Mouse (Mus musculus): Measurements from ENCODE around the gene Ing2. TPM values are rescaled to one million over a fixed set of nuclear protein-coding genes. Genes with fewer than 3 reads are reported as not detected.
A peak's percentile ranks its signal among the peaks of the same experiment; 100 is the strongest.

Ing2 gene
- total and polyA plus RNA-seq, 3 experiments, result 2.6 to 4.9 (median 3.8) TPM

GRCm38 (mm10) chr8:47674140-47674776 lies 1.1 kb downstream of the Ing2 start:
- Histone ChIP-seq H3K27ac (peak overlapping the region; percentile 96), H3K36me3 (ENCODE audit: control insufficient read depth, insufficient read depth, low read length) (no peaks in the 10 kb centered on the region), H3K4me3 (peak overlapping the region; percentile 99), H3K27me3 (ENCODE audit: control insufficient read depth, insufficient read depth, low read length) (no peaks in the 10 kb centered on the region), H3K9ac (ENCODE audit: low read depth, low read length) (peak overlapping the region; percentile 86), H3K79me2 (replicated peaks; ENCODE audit: control insufficient read depth, insufficient read depth, low read length) (no peaks in the 10 kb centered on the region), H3K4me1 (ENCODE audit: control insufficient read depth, insufficient read depth, low read length) (peaks cover 2% of the 10 kb centered on the region; the same call in 1 of the 2 replicates)
- WGBS, result under 1% methylated on average over 45 of the region's 59 CpGs
- TF ChIP-seq CTCF (IDR thresholded peaks at IDR 0.05) (no peak), POLR2A (IDR thresholded peaks at IDR 0.05; ENCODE audit: insufficient read depth, low read depth, low read length) (no peak), EP300 (IDR thresholded peaks at IDR 0.05; ENCODE audit: insufficient read depth, low read depth, low read length) (no peak)
- intact Hi-C loops (cut with DNase I), result loop anchor here (5.0 to 10.0 kb wide), 2 partner anchors 117 to 259 kb away; no protein-coding TSS in a partner anchor
- DNase-seq, result peak in 1 of 2 experiments; percentile 57

- under 1% methylated on average over 50 of the region's 53 CpGs for WGBS
- Histone ChIP-seq H3K4me3 (peak overlapping the region; percentile 99), H3K9ac (ENCODE audit: low read depth, low read length) (peak overlapping the region; percentile 86), H3K4me1 (ENCODE audit: control insufficient read depth, insufficient read depth, low read length) (peaks cover 2% of the 10 kb centered on the region; the same call in 1 of the 2 replicates), H3K36me3 (ENCODE audit: control insufficient read depth, insufficient read depth, low read length) (no peaks in the 10 kb centered on the region), H3K27ac (peak overlapping the region; percentile 96), H3K79me2 (replicated peaks; ENCODE audit: control insufficient read depth, insufficient read depth, low read length) (no peaks in the 10 kb centered on the region), H3K27me3 (ENCODE audit: control insufficient read depth, insufficient read depth, low read length) (no peaks in the 10 kb centered on the region)
- TF ChIP-seq EP300 (IDR thresholded peaks at IDR 0.05; ENCODE audit: insufficient read depth, low read depth, low read length), result peak; percentile 52; the same call in 1 of the 2 replicates
- TF ChIP-seq CTCF (IDR thresholded peaks at IDR 0.05), result no peak
- peak; percentile 36; the same call in 1 of the 2 replicates for TF ChIP-seq POLR2A (IDR thresholded peaks at IDR 0.05; ENCODE audit: insufficient read depth, low read depth, low read length)
- peak; percentile 90 to 95 for DNase-seq
- intact Hi-C loops (cut with DNase I), result loop anchor here (5.0 to 10.0 kb wide), 2 partner anchors 116 to 259 kb away; no protein-coding TSS in a partner anchor
These were observed 1.8 kb downstream of the Ing2 start for GRCm38 (mm10) chr8:47673317-47674139.

- H3K27me3 ChIP-seq (ENCODE audit: control insufficient read depth, insufficient read depth, low read length), result no peaks in the 10 kb centered on the region
- H3K9ac ChIP-seq (ENCODE audit: low read depth, low read length), result no peak overlapping the region
- no peaks in the 10 kb centered on the region for H3K79me2 ChIP-seq (replicated peaks; ENCODE audit: control insufficient read depth, insufficient read depth, low read length)
- TF ChIP-seq CTCF (IDR thresholded peaks at IDR 0.05) (no peak), EP300 (IDR thresholded peaks at IDR 0.05; ENCODE audit: insufficient read depth, low read depth, low read length) (no peak), POLR2A (IDR thresholded peaks at IDR 0.05; ENCODE audit: insufficient read depth, low read depth, low read length) (no peak)
- intact Hi-C loops (cut with DNase I), result no loop called here
- no peaks in the 10 kb centered on the region for H3K36me3 ChIP-seq (ENCODE audit: control insufficient read depth, insufficient read depth, low read length)
- DNase-seq, result no peak
- H3K27ac ChIP-seq, result no peak overlapping the region
- H3K4me3 ChIP-seq, result no peak overlapping the region
- H3K4me1 ChIP-seq (ENCODE audit: control insufficient read depth, insufficient read depth, low read length), result no peaks in the 10 kb centered on the region
- 88% methylated on average over 8 of the region's 8 CpGs for WGBS
These were observed 11.0 kb downstream of the Ing2 start for GRCm38 (mm10) chr8:47664231-47664785.

GRCm38 (mm10) chr8:47663201-47663600 lies 12.2 kb downstream of the Ing2 start:
- Histone ChIP-seq H3K27ac (no peak overlapping the region), H3K9ac (ENCODE audit: low read depth, low read length) (no peak overlapping the region), H3K27me3 (ENCODE audit: control insufficient read depth, insufficient read depth, low read length) (no peaks in the 10 kb centered on the region), H3K4me3 (no peak overlapping the region), H3K79me2 (replicated peaks; ENCODE audit: control insufficient read depth, insufficient read depth, low read length) (no peaks in the 10 kb centered on the region), H3K4me1 (ENCODE audit: control insufficient read depth, insufficient read depth, low read length) (no peaks in the 10 kb centered on the region), H3K36me3 (ENCODE audit: control insufficient read depth, insufficient read depth, low read length) (no peaks in the 10 kb centered on the region)
- intact Hi-C loops (cut with DNase I), result no loop called here
- WGBS, result 91% methylated on average over 5 of the region's 5 CpGs
- DNase-seq, result no peak
- TF ChIP-seq POLR2A (IDR thresholded peaks at IDR 0.05; ENCODE audit: insufficient read depth, low read depth, low read length), result no peak
- no peak for TF ChIP-seq EP300 (IDR thresholded peaks at IDR 0.05; ENCODE audit: insufficient read depth, low read depth, low read length)
- TF ChIP-seq CTCF (IDR thresholded peaks at IDR 0.05), result no peak

GRCm38 (mm10) chr8:47662716-47663115 lies 12.6 kb downstream of the Ing2 start:
- intact Hi-C loops (cut with DNase I), result no loop called here
- no peaks in the 10 kb centered on the region for H3K79me2 ChIP-seq (replicated peaks; ENCODE audit: control insufficient read depth, insufficient read depth, low read length)
- 94% methylated on average over 5 of the region's 5 CpGs for WGBS
- no peak overlapping the region for H3K9ac ChIP-seq (ENCODE audit: low read depth, low read length)
- H3K36me3 ChIP-seq (ENCODE audit: control insufficient read depth, insufficient read depth, low read length), result no peaks in the 10 kb centered on the region
- no peak overlapping the region for H3K4me3 ChIP-seq
- H3K4me1 ChIP-seq (ENCODE audit: control insufficient read depth, insufficient read depth, low read length), result no peaks in the 10 kb centered on the region
- no peak overlapping the region for H3K27ac ChIP-seq
- H3K27me3 ChIP-seq (ENCODE audit: control insufficient read depth, insufficient read depth, low read length), result no peaks in the 10 kb centered on the region
- no peak for DNase-seq
- no peak for TF ChIP-seq CTCF (IDR thresholded peaks at IDR 0.05)
- no peak for TF ChIP-seq POLR2A (IDR thresholded peaks at IDR 0.05; ENCODE audit: insufficient read depth, low read depth, low read length)
- TF ChIP-seq EP300 (IDR thresholded peaks at IDR 0.05; ENCODE audit: insufficient read depth, low read depth, low read length), result no peak

Data from heart, adult 2 months (tissue).